Mouse (Mus musculus) cerebellum, adult 9-11 months (tissue): ENCODE data around the gene Slc37a3.
"Not testable (repeated sequence)": the region's sequence is repeated elsewhere in the genome, so short reads cannot be mapped to it uniquely, and the experiment has no call there.

Experiments used
- DNase-seq: peaks from one replicate; pipeline ENCODE4 v3.0.0; 2022

Slc37a3 gene

DNA sequence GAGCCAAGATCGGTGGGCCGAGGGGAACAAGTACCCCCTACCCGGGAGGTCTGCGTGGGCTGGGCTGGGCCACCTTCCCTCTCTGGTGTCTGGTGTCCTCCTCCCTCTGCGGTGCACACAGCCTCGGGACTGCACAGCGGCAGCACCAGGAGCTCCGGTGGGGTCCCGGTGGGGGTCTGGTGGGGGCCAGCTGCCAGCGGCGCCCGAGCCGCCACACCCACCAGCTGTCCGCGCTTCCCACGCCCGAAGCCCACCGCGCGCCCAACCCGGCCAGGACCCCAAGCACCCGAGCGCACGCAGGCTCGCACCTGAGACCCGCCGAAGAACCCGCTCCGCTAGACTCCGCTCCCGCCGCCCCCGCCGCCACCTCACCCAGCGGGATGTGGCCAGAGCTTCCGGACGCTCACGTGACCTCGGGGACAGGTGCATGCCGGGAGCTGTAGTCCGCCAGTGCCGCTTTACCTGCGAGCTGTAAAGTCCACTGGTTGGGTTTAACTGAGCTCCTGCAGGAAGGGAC, at the start of gene Slc37a3:
Gene Slc37a3, minus strand, starts transcription at position 365 of the 517 bp plus-strand sequence.
- peak; percentile 91 for DNase-seq

DNA sequence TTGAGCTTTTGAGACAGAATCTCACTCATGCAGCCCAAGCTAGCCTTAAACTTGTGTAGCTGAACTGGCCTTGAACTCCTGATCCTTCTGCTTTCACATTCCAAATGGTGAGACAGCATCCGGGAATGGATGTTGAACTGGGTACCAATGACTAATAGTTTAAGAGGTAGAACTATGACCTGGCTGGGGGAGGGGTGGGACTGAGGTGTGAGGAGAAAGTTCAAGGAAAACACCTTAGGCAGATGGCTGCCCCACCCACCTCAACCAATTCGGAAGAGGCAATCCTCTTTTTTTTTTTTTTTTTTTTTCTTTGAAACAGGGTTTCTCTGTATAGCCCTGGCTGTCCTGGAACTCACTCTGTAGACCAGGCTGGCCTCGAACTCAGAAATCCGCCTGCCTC, 49.2 kb upstream of the Slc37a3 start:
- no peak for DNase-seq

DNA sequence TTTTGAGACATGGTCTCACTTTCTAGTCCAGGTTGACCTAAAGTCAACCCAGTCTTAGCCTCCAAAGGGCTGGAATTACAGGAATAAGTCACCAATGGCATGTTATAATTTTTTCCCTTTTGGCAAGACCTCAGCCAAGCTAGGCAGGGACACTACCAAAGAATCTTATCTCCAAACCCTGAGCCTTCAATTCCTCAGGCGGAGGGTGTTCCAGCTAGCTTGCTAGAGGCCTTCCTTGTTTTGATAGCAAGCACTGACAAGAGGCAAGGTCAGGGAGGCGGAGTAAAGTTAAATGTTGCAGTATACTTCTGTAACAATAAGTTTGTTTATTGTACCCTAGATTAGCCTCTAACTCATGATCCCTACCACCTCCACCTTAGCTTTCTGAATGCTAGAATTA, 47.7 kb upstream of the Slc37a3 start:
- no peak for DNase-seq

DNA sequence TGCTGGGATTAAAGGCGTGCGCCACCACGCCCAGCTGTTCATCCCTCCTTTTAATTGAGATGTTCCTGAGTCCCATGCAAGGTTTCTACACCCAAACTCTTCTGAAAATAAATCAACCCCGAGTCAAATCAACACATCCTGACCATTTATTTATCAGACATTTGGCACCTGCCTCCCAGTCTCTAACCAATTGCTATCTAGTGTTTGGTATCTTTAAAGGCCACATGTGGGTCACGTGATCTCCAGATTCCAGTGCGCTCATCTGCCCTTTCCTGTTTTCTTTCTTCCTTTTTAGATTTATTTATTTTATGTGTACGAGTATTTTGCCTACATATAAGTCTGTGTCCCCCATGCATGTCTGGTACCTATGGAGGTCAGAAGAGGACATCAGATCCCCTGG, 46.2 kb upstream of the Slc37a3 start:
- DNase-seq: no peak

DNA sequence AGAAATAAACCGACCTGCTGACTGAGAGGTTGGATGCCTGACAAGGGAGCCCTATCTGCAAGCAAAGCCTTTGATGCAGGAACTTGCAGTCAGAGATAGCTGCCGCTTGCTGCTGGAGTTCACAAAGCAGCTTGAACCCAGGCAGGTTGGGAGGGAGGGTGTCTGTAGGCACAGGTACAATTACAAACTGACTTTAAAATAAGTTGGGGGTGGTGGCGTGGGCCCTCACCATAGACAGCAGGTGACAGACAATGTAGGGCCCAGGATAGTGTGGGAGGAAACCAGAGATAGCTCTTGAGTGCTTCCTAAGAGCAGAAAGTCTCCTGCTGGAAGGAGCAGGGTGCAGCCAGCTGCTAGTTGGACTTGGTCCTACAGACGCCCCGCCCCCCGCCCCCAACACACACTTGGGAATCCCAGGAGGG, 45.7 kb upstream of the Slc37a3 start:
- DNase-seq: no peak

DNA sequence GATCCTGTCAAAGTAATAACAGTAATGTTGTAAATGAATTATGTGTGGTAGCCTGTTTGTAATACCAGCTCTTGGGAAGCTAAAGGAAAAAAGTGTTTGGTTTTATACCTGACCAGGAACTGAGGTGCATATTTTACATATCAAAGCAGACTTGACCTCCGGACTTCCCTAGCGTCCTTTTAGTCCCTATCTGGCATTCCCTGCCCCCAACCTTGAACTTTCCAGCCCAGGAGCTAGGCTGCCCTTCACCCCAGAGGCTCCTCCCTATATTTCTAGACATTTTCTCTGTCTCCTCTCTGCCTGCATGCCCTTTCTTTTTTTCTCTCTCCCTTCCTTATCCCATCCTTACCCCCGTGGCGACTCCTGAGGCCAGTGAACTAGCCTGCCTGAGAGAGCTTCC, 43.4 kb upstream of the Slc37a3 start:
- DNase-seq: peak; percentile 45

DNA sequence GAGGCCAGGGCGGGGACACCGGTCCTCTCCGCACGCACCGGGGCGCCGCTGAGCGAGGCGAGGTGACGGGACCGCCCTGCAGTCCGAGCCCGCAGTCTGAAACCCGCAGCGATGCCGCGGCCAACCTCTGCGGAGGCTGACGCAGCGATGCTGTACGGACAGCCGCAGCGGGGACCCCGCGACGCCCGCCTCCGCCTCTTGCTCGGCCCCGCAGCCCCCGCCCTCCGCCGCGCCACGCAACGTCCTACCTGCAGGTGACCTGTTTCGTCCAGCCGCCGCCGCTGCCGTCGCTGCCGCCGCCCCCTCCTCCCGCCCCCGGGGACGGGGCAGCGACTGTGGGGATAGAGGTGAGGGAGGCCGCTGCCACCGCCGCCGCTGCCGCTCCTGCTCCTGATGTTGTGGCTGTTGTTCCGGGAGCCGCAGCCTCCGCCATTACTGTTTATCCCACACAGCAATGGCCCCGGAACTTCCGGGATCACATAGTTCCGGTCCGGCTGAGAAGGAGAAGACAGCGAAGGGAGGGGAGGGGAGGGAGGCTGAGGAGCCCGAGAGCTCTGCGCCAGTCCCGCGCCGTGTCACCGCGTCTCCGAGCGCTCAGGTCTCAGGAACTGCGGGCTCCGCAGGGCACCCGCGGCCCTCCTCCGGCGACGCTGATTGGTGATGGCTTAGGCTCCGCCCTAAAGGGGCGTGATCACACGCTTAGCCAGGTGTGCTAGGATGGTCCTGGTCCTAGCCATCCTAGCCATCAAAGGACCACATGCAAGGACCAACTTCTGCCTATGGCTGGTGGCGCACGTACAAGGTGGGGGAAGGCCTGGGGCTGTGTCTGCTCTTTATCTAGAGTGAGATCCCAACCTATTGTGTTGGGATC, 42.6 kb upstream of the Slc37a3 start, which contains the start of gene Mkrn1:
Gene Mkrn1, minus strand, starts transcription at position 612 of the 871 bp plus-strand sequence.
- DNase-seq: peak; percentile 95

DNA sequence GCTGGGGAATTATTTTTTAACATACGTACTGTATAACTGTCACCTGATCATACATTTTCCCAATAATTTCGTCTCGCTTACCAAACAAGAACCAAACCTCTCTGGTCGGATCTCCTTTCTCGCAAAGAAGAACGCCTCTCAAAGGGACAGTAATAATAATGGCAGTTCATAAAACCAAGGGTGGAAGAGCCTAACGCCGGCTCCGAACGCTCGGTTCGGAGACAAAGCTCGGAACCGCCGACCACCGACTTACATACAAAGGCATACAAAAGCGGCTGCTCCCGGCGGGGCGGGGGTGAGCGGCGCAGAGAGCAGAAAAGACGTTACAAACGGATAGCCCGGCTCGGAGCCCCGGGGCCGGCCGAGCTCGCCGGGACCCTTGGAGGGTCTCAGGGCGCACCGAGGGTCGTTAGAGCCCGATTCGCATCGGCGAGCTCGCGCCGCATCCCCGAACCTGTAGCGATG, 41.9 kb upstream of the Slc37a3 start:
- no peak for DNase-seq

DNA sequence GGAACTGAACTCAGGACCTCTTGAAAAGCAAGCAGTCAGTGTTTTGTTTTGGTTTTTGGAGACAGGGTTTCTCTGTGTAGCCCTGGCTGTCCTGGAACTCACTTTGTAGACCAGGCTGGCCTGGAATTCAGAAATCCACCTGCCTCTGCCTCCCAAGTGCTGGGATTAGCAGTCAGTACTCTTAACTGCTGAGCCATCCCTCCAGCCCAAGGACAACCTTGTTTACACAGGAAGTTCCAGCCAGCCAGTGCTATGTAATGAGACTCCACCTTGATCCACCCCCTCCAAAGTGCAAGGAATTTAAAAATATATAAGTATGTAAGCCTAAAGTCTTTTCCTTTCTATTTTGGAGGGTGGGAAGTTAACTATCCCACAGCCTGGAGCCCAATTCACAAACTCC, 39.2 kb upstream of the Slc37a3 start:
- not testable (repeated sequence) for DNase-seq

DNA sequence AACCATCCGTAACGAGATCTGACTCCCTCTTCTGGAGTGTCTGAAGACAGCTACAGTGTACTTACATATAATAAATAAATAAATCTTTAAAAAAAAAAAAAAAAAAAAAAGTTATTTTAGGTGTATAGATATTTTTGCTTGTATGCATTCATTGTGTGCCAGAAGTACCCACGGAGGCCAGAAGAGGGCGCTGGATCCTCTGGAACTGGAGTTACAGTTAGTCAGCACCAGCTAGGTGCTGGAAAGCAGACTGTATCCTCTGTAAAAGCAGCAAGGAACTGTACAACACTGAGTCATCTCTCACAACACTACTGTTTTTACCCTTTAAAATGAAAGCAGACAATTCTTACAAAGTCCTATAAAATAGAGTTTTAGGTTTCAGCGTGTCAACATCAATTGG, 38.3 kb upstream of the Slc37a3 start:
- DNase-seq: peak; percentile 54

DNA sequence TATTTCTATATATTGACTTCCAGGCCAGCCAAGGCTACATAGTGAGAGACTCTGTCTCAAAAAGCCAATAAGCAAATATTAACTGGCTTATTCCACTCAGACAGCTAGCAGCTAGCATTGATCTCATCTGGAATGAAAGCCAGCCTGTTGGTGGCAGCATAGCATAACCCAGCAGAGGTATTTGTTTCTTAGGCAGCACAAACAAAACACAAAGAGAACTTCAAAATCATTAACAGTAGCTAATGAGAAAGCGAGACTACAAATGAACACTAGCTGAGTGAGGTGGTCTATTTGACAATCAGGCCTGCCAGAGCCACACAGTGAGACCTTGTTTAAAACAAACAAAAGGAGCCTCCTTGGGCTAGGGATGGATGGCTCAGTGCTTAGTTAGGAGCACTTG, 36.6 kb upstream of the Slc37a3 start:
- DNase-seq: no peak

DNA sequence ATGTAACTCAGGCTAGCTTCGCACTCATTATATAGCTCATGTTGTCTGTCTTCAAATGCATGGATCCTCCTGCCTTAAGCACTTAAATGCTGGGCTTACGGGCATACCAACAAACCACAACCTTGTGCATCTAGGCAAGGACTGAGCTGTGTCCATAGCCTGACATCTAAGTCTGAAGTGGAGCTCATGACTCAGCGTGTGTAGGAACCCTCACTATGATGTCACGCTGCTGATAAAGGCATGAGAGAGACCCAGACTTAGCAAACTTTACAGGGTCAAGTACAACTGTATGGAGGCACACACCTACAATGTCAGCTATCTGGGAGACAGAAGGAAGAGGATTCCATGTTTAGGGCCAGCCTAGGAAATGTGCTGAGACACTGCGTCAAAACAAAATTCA, 29.0 kb upstream of the Slc37a3 start:
- DNase-seq: no peak

DNA sequence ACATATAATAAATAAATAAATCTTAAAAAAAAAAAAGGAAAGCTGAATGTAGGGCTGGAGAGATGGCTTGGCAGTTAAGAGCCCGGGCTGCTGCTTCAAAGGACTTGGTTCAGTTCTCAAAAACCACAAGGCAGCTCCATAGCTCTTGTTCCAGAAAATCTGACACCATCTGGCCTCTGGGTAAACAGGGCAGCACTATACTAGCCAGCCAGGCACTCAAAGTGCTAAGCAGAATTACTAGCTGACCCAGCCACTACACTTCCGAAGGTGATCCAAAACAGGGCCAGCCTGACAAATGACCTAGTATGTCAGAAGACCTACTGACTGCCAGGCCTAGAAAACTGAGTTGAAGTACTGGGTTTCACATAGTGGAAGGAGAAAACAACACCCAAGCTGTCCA, 25.7 kb upstream of the Slc37a3 start:
- peak; percentile 50 for DNase-seq

DNA sequence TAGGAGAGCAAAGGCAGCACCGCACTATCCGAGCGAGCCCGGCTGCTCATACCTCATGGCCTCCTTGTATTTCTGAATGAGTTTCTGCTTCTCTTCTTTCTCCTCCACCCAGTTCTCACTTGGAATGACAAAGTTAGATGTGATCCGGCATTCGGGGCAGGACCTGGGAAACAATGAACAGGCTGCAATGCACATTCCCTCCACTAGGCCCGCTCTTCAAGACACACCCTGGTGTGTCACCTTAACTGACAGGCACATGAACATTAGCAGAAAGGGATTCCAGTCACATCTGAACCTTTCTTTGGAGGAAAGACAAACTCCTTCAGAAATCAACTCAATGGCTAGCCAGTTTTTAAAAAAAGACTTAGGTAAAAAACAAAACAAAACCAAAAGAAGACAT, 22.9 kb upstream of the Slc37a3 start:
- no peak for DNase-seq

DNA sequence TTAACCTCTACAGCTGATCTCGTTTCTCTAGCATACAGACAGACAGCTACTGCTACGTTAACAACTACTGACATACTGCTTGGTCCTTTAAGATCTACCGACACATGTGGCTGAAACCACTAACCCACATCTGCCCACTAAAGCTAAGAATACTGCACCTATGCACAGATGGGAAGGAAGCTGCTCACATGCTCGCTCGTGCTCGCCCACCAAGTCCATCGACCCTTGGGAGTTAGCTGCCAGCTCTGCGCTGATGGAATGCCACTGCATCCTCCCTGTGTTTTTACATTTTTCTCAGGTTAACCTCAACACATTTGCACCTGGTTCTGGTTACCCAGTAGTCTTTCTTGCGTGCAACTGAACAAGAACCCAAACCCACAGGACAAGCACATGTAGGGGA, 20.9 kb upstream of the Slc37a3 start:
- DNase-seq: no peak

DNA sequence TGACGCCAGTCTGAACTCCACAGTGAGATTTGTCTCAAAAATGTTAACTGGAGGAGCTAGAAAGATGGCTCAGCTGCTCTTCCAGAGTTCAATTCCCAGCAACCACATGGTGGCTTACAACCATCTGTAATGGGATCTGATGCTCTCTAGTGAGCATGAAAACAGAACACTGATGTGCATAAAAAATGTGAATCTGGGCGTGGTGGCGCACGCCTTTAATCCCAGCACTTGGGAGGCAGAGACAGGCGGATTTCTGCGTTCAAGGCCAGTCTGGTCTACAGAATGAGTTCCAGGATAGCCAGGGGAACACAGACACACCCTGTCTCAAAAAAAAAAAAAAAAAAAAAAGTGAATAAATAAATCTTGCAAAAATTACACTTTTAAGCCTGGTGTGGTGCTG, 19.6 kb upstream of the Slc37a3 start:
- no peak for DNase-seq

DNA sequence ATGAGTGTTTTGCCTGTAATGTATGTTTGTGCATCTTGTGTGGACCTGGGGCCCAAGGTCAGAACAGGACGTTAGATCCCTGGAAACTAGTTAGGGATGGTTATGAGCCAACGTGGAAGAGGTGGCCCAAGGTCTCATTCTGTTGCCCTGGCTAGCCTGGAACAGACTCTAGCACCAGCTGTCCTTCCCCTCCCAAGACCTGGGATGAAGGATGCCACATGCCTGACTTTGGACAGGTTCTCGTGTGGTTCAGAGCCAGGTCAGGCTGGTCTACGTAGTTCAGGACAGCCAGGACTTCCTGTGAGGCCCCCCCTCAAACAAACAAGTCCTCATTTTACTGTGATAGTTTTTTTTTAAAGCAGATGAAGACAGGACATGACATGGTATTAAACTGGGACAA, 18.4 kb upstream of the Slc37a3 start:
- peak; percentile 51 for DNase-seq

DNA sequence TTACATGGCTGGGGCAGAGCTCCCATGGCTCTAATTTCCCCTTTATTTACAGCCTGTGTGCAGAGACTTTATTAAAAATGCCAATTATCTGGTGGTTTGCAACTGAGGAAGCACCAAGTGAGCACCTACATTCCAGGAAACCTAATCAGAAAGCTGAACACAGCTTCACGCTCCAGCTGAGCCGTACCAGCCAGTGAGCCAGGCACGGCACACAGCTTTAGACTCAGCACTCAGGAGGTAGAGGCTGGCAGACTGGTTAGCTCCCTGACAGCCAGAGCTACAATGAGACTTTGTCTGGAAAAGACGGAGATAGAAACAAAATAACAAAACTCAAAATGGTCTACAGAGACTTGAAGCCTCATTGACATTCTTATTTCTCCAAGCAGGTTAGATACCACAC, 18.0 kb upstream of the Slc37a3 start:
- DNase-seq: no peak

DNA sequence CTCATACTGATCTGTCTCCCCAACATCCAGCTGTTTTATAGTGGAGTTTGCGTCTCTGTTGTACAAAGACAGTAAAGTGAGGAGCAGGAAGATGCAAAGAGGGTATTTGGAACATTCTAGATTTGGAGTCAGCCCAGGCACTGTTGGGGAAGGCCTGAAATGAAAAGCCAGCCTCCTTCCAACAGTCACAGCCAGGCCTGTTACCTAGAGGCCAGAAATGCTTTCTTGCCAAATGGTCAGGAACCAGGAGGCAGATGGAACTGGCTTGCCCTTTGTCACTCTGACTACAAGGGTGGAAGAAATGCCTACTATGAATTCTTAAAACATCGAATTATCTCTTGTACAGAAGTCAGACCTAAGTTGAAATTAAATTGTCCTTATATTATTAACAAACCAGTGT, 12.5 kb upstream of the Slc37a3 start:
- peak; percentile 59 for DNase-seq

DNA sequence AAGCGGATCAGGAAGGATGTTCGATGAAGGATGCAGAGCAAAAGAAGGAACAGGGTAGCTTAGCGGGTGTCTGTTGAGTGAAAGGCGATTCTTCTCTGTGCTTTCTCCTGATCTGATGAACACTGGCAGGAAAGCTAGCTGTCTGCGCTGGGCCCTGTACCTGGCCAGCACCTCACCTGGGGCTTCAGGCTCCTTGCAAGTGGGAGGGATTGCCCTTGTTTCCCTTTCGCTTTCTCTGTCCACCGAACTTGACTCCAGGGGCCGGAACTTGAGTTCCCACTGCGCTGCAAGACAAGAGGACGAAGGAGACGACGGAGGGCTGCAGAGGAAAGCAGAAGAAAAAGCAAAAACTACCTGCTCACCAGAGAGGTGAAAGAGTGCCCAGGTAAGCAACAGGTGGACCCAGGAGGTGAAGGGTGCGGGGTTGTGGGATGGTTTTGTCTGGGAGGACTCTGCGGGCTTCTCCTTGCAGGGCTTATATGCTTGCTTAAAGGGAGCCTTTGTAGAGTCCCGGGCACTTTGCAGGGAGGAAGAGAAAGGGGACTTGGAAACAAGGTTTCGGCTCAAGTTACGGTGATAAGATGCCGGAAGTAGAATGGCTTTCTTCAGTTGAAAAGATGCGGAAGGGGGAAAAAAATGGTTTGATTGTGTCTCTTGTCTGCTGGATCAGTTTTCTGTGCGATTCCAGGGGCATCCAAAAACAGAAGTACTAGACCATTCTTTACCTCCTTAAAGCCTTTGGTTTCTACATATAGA, 3.8 kb upstream of the Slc37a3 start, which contains the start of gene Rab19:
Gene Rab19, plus strand, starts transcription at position 51 of the 756 bp plus-strand sequence.
- no peak for DNase-seq

DNA sequence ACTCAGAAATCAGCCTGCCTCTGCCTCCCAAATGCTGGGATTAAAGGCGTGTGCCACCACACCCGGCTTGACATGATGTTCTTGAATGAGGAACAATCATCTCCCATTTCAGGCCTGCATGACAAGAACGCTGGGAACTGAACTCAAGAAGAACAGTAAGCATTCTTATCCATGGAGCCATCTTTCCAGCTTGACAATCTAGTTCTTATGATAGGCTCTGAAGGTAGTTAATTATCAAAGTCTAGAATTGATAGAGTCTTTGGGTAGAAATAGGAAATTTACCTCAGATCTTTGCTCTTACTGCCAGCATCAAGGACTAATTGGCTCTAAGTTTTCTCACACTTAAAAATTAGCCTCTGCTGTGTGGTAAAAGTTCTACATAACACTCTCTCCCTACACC, 2.8 kb upstream of the Slc37a3 start:
- DNase-seq: no peak

DNA sequence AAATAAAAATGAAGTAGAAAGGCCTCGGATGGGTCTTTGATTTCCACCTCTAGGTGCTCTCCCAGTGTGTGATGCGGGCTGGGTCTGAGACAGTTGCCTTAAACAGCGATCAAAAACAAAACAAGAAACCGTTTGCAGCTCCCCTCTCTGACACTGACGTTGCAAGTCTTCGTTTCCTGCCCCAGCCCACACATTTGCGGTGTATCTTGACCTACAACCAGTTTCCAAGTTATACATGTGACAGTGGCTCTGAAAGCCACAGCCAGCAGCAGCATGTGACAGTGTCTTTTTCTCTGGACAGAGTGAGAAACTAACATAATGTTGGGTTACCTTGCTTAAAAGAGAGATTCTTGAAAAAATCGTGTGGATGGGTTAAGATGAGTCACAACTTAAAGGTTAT, 2.3 kb upstream of the Slc37a3 start:
- no peak for DNase-seq

DNA sequence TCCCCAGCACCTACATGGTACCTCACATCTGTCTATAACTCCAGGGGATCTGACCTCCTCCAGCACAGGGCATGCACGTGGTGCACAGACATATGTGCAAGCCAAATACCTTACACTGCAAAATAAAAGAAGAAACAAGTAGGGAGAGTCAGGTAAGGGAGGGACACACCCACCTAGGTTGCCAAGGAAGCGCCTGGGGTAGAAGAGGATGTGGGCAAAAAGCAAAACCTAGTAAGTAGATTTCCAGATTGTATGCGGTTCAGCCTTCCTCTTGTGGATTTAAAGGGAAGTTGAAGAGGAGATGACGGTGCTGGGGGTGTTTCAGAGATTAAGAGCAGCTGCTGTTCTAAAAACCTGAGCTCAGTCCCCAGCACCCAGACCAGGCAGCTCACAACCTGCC, 1.7 kb upstream of the Slc37a3 start:
- DNase-seq: no peak
